Mouse (Mus musculus) megakaryocyte, adult 5-6 weeks (primary cell): ENCODE results near the gene Smc1a. TPM values are rescaled to one million over a fixed set of nuclear protein-coding genes. Genes with fewer than 3 reads are reported as not detected.
"Not testable (repeated sequence)": the region's sequence is repeated elsewhere in the genome, so short reads cannot be mapped to it uniquely, and the experiment has no call there.

Experiments used
- ATAC-seq: 2 replicates; pipeline ENCODE4 v1.8.0; 2016; ENCODE audit warnings: mild to moderate bottlenecking, inconsistent platforms; ENCODE audit not compliant: poor library complexity, severe bottlenecking
- total RNA-seq, 2 experiments: library from RNA; stranded (forward) in 1 of 2; stranded (reverse) in 1 of 2; fragments of 153-499, 151-499 nt in 1 of 2; fragments of 221-1000, 200-1000 nt in 1 of 2; gene quantifications; 2 replicates each; pipeline versions ENCODE4 v1.2.3 to v1.2.4; 2015 to 2017

Gene Smc1a
- total RNA-seq (2015) (82.3 and 93.0 TPM in 2 replicates), total RNA-seq (2017) (237 and 247 TPM in 2 replicates)

DNA sequence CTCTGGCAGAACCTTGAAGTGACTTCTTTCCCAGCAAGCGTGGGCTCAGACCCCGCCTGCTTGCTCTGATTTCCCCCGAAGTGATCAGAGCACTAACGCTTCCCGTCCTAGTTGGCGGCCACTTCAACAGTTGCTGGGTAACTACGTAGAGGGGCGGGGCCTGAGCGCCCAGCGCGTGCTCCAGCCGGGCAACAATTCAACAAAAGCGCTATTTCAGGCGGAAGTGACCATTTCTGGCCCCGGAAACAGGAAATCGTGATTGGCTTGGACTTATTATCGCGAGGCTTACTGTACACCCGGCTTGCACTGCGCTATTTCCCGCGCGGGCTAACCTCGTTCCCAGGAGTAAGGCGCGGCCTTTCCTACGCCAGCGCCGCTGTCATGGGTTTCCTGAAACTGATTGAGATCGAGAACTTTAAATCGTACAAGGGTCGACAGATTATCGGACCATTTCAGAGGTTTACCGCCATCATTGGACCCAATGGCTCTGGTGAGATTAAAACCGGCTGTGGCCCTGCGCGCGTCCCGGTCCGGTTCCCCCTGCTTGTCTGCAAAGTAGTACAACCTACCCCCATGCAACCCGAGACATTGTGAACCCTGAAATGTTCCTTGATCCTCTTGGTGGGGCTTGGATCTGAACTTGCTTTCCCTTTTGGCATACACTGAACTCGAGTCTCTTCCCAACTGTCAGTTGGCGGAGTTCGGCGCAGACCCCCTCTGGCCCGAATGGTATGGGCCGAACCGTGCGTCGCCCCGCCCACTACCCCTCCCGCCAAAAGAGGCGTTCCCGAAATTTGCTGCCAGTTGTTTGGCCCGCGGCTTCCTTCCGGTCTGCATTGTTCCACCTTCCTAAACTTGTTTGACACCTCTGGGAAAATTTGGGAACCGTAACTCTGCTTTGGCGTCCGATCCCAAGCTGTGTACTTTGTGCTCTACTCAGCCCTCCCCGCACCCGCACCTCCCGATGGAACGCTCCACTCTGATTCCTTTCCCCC, at the start of gene Smc1a, which contains the start of gene Ribc1:
Gene Smc1a, plus strand, starts transcription at position 278 of the 995 bp plus-strand sequence.
Gene Ribc1, minus strand, starts transcription at position 145 of the 995 bp plus-strand sequence.
- peak; percentile 91 for ATAC-seq

DNA sequence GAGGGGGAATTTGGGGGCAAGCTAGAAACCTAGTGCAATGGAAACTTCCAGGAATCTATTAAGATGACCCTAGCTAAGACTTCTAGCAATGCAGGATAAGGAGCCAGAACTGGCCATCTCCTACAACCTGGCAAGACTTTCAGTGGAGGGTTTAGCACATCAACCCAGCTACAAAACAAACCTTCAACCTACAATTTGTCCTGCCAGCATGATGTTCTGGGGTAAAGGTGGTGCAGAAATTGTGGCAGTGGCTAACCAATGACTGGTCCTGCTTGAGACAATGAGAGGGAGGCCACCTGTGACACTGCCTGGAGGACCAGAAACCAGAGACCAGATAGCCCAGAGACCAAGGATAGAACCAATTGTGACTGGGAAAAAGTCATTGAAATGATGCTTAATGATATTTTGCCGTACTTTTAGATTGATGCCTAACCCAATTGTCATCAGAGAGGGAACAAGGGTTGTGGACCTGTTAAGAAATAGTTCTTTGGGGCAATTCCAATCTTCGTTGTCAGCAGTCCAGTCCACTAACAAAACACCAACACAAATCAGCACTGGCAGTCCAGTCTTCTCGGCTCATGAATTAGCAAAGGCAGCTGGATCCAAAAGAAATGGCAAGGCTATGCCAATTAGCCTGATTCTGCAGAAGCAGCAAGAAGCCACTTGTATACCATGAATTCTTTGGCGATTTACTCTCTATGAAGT, 17.1 kb upstream of the Smc1a start:
- ATAC-seq = no peak

DNA sequence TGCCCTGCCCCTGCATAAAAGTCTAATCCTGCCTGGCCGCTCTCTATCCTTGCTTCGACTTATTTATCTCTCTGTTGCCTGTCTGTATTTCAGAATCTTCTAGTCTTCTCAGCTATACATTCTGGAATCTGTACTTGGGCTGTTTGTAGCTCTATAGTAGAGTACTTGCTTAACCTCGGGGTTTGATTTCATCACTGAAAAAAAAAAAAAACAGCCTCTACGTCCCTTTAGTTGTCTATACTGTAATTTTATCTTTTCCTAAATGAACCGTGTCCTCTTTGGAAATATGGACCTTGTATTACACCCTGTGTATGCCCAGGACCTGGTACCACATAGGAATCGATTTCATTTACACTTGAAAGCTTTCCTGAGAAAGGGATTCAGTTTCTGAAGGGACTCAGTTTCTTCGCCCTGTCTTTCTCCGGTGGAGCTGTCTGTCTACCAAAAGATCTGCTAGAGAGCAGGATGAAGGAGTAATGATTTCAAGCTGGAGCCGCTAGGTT, 15.0 kb upstream of the Smc1a start:
- ATAC-seq = peak; percentile 12; the same call in 1 of the 2 replicates

DNA sequence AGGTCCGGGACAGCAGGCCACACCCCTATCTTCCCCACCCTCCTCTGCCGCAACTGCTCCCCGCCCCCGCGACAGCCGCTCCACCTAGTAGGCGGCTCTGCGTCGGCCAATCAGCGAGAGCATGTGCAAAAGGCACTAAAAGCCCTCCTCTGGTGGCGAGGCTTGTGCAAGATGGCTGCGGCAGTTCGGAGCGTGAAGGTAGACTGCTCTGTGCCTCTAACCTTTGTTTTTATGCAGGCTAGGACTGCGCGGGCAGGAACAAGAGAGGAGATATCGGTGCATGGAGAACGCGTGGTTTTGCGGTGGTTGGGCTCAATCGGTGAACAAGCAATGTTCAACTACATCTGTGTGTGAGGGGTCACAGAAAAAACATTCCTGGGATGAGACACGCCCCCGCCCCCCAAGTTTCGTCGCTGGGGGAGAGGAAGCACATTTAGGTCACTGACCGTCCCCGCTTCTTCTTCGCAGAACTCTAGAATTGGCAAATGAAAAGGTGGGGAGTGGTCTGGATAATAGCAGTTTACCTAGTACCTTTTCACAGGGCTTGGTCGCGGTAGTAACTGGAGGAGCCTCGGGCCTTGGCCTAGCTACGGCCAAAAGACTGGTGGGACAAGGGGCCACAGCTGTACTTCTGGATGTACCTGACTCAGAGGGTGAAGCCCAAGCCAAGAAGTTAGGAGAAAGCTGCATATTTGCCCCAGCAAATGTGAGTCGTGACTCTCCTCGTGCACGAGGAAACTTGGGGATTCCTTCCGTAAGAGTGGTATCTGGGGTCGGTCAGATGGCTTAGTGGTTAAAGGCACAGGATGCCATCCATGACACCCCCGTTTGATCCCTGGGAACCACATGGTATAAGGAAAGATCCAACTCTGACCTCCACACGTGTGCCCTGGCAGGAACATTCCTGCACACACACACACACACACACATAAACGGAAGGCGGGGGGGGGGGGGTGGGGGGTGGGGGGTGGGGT, 14.2 kb upstream of the Smc1a start, which contains the start of gene Hsd17b10:
Gene Hsd17b10, plus strand, starts transcription at position 109 of the 974 bp plus-strand sequence.
- peak; percentile 99 for ATAC-seq

- 0 out of 2 replicates have a peak, but pooled peaks have one; percentile 31 for ATAC-seq
Measured at GRCm38 (mm10) chrX:152002865-152003264, 13.4 kb upstream of the Smc1a start.

GRCm38 (mm10) chrX:152007863-152008262, 8.4 kb upstream of the Smc1a start:
- ATAC-seq = no peak

DNA sequence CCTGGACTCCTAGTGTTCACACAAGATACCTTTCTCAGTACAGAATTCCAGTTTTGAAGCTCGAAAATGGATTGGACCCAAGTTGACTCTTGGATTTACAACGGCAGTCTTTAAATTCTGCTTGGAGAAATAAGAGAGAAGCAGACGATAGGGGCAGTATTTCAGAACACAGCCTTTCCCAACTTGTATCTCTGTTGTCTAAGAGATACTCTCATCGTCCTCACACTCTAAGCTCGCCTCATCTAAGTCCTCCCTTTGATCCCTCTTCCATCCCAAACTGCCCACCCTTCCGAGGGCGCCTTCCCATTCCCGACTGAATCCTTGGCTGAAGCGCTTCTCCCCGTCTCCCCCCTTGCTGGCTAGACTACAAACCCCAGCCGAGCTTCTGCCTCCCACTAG, 477 bp upstream of the Smc1a start:
- peak; percentile 23 for ATAC-seq

DNA sequence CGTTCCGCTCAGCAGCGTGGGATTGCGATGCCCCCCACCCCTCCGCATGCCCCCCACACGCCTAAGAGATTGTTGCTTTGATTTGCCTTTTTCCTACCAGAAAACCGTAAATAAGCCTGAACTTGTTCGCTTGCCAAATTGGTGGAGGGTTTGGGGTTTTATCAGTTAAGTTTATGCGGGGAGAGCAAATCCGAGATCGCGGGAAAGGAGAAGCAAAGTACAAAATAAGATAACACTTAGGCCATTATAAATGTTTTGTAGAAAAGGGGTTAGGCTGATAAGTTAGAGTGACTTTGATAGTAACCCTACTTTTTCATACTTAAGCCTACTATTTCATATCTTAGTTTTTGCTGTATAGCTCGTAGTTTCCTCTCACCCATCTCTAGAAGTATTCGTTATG, 958 bp downstream of the Smc1a start:
- no peak for ATAC-seq

DNA sequence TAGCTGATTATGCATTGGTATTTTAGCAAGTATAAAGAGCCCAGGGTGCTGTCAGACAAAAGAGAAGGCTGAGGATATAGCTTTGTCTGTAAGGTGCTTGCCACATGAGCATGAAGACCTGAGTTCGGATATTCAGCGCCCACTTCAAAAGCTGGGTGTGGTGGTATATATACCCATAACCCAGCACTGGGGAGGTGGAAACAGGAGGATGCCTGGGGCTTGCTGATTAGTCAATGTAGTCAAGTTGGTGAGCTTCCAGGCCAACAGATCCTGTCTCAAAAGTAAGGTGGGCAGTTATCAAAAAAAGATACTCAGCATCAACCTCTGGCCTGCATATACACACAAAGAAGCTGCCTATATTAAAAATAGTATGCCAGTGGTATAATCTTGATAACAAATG, 3.1 kb downstream of the Smc1a start:
- no peak for ATAC-seq

GRCm38 (mm10) chrX:152039865-152040264, 23.6 kb downstream of the Smc1a start:
- no peak for ATAC-seq

DNA sequence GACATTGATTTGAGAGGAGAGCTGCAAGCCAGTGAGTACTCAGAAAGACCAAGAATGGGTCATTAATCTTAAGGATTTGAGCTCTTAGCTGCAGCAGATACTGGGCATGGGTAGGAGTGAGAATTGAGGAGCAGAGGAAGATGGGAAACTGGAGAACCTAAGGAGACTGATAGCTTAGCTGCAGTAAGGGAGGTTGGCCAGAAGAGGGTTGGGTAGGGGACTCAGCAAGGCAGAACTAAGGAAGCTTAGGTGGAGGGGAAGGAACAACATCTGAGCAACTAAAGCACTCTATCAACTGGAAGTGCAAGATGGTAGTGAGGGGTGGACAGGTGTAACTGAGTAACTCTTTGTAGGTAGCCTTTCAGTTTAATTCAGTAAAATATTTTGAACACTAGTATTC, 31.0 kb downstream of the Smc1a start:
- no peak for ATAC-seq

DNA sequence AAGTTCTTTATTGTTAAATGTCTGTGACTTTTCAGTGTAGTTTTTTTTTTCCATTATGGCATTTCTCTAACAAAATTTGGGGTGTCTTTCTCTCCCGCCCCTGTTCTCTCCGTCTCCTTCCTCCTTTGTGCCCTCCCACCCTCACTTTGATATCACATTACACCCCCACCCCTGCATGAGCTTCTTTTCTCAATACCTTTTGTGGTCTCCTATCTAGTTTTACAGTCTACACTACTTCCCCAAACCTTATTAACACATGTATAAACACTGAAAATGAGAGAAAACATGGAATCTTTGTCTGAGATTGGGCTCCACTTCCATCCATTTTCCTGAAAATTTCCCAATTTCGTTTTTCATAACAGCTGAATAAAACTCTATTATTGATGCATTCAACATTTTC, 36.3 kb downstream of the Smc1a start:
- ATAC-seq = no peak

DNA sequence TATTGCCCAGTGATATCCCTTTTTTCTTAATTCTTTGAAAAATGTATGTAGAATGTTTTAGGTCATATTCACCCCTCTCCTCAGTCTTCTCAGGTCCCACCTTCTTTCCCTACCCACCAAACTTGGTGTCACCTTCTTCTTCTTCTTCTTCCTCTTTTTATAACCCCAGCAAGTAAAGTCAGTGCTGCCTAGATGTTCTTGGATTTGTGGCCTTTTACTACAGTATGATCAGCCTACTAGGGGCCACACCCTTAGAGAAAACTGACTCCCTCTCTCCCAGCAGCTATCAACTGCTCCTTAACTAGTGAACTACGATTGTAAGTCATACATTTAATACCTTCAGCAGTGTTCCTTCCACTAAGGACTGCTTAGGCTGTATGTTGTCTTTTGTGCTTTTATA, 37.9 kb downstream of the Smc1a start:
- ATAC-seq = no peak

DNA sequence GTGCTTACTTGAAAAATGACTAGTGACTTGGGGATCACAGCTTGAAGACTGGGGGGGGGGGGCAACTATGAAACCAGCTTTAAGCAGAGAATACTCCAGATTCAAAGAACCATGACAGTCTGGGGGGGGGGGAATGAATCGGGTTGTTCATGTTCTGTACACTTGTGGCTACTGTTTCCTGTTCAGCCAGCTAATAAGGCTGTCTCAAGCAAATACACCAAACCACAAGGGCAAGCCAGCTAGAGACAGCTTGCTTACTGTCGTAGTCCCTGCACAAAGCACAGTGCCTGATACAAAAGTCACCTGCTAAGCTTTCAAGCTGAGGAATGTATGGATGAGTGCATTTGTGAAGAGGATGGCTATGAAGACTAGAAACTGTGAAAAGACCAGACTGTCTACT, 49.4 kb downstream of the Smc1a start:
- no peak for ATAC-seq

- peak; percentile 49 for ATAC-seq
Measured at GRCm38 (mm10) chrX:152067789-152068188, 51.6 kb downstream of the Smc1a start.

DNA sequence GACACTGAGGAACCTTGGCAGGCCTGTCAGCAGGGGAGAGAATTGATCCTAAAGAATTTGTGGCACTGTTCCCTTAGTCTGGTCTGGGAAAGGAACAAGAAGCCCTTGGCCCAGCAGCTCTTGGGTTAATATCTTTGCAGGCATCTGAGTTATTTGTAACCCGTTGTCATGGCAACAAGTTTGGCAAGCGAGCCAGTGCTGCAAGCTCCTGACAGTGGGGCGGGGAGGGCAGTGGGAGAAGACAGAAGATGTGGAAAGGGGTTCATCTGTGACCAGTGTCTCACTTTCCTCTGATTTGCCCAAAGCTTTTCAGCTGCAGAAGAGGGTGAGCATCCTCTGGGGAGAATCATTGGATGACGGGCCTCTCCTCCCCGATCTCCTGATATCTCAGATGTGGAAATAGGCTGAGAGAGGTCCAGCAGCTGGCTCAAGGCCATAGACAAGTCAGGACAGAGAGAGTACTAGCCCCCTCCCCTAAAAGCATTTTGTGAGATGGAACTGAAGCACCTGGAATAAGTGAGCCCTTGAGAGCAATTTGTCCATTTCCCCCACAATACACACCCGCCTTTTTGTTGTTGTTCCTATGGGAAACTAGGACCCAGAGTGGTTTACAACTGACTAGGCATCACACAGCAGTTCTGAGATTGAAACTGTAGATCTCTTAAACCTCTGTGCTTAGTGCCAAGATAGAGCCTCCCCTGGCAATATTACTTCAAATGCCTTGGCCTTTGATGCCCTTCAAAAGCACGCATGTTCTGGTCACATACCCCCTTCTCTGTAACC, 73.8 kb downstream of the Smc1a start:
- ATAC-seq = not testable (repeated sequence)

- ATAC-seq = no peak
Measured at GRCm38 (mm10) chrX:152097572-152097971, 81.3 kb downstream of the Smc1a start.
